Mouse (Mus musculus) olfactory bulb, adult 2 months (tissue): ENCODE results near the gene Dhx34.

ENCODE experiments used
- CTCF ChIP-seq: fragments of 200-500 bp; IDR thresholded peaks from 2 replicates; pipeline ENCODE4 v1.5.1; 2012; ENCODE audit warnings: low read depth, mild to moderate bottlenecking, low read length, moderate library complexity; ENCODE audit not compliant: insufficient read depth
- POLR2A ChIP-seq: fragments of 200-500 bp; IDR thresholded peaks from 2 replicates; pipeline ENCODE4 v1.6.1; 2012; ENCODE audit warnings: mild to moderate bottlenecking, low read depth, low read length, moderate library complexity; ENCODE audit not compliant: insufficient read depth

DNA sequence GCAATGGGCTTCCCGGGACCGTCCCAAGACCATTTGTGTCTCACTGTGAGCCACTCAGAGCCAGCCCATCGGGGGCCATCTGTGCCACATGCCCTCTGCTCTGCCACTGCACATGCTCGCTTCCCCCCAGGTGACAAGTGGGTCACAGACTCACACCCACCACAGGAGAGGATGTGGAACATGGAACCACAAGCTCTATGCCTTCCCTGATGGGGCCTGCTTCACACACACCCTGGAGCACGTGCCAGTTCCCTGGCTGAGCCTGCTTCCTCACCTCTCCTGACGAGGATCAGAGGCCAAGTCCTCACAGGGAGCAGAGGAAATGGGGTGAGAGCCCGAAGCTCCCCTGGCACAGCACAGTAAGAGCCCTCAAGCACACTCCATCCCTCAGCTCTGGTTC, 14.8 kb downstream of the Dhx34 start:
- TF ChIP-seq CTCF (no peak), POLR2A (no peak)
